Mouse (Mus musculus) liver, adult 2 months (tissue): ENCODE data around the gene Wdr27. TPM values are rescaled to one million over a fixed set of nuclear protein-coding genes. Genes with fewer than 3 reads are reported as not detected.
A peak's percentile ranks its signal among the peaks of the same experiment; 100 is the strongest.
"Not testable (repeated sequence)": the region's sequence is repeated elsewhere in the genome, so short reads cannot be mapped to it uniquely, and the experiment has no call there.

Source experiments
- DNase-seq: peaks from one replicate; pipeline ENCODE4 v3.0.0-alpha.2; 2011; ENCODE audit warnings: low read depth, low spot score; ENCODE audit errors: extremely low read depth
- H3K27ac ChIP-seq: fragments of 200-500 bp; replicated peaks from 2 replicates; pipeline ENCODE4 v1.5.1; 2012; ENCODE audit warnings: low read depth, mild to moderate bottlenecking, control low read depth, inconsistent platforms, low read length; ENCODE audit not compliant: insufficient read depth
- H3K27me3 ChIP-seq: fragments of 200-500 bp; 2 replicates; pipeline ENCODE4 v1.6.1; 2012; ENCODE audit warnings: mild to moderate bottlenecking, moderate library complexity, low read length, inconsistent platforms; ENCODE audit not compliant: control insufficient read depth, insufficient read depth
- H3K36me3 ChIP-seq: fragments of 200-500 bp; 2 replicates; pipeline ENCODE4 v1.6.1; 2012; ENCODE audit warnings: low read length, inconsistent platforms; ENCODE audit not compliant: control insufficient read depth, insufficient read depth
- H3K4me1 ChIP-seq: fragments of 200-500 bp; 2 replicates; pipeline ENCODE4 v1.6.1; 2011; ENCODE audit warnings: low read length; ENCODE audit not compliant: control insufficient read depth, insufficient read depth
- H3K4me3 ChIP-seq: fragments of 200-500 bp; 2 replicates; pipeline ENCODE4 v1.5.1; 2011; ENCODE audit warnings: low read depth, mild to moderate bottlenecking, control low read depth, low read length, moderate library complexity; ENCODE audit not compliant: insufficient read depth
- H3K79me2 ChIP-seq: fragments of 200-500 bp; 2 replicates; pipeline ENCODE4 v1.6.1; 2012; ENCODE audit warnings: inconsistent platforms, mild to moderate bottlenecking, low read length, moderate library complexity; ENCODE audit not compliant: control insufficient read depth, insufficient read depth
- H3K9ac ChIP-seq: fragments of 200-500 bp; 2 replicates; pipeline ENCODE4 v1.6.1; 2012; ENCODE audit warnings: low read depth, mild to moderate bottlenecking, control low read depth, inconsistent platforms, low read length
- CTCF ChIP-seq: fragments of 200-500 bp; IDR thresholded peaks from 2 replicates; pipeline ENCODE4 v1.5.1; 2011; ENCODE audit warnings: low read depth, low read length, control low read depth
- POLR2A ChIP-seq: fragments of 200-500 bp; IDR thresholded peaks from 2 replicates; pipeline ENCODE4 v1.6.1; 2011; ENCODE audit warnings: low read length, control low read depth; ENCODE audit not compliant: insufficient read depth; ENCODE audit errors: extremely low read depth
- WGBS: fragments of 180-500 bp; shearing (Covaris S2); methylation state at CpG from one replicate; pipeline ENCODE4 v1.1.7; 2018; 5-methylcytosine and 5-hydroxymethylcytosine counted together
- polyA plus RNA-seq: library from polyadenylated mRNA; depleted of rRNA; stranded (reverse); fragments of >200 nt; gene quantifications from 2 replicates; pipeline ENCODE4 v1.2.3, GENCODE M21; 2012
- total RNA-seq: library from RNA; depleted of rRNA; stranded (reverse); fragments of >200 nt; gene quantifications from 2 replicates; pipeline ENCODE4 v1.2.3, GENCODE M21; 2014

Wdr27 gene
- total and polyA plus RNA-seq, 2 experiments = 0.74 to 1.4 TPM

- H3K9ac ChIP-seq = no peak overlapping the region
- H3K27ac ChIP-seq = no peak overlapping the region
- no peak overlapping the region for H3K4me3 ChIP-seq
- H3K4me1 ChIP-seq = peaks cover 4% of the 10 kb centered on the region; the same call in 1 of the 2 replicates
- TF ChIP-seq CTCF (no peak), POLR2A (no peak)
- no peak for DNase-seq
- WGBS = 61% methylated on average over 7 of the region's 7 CpGs
- no peaks in the 10 kb centered on the region for H3K79me2 ChIP-seq
- H3K36me3 ChIP-seq = peaks cover 32% of the 10 kb centered on the region
- H3K27me3 ChIP-seq = no peaks in the 10 kb centered on the region
Observed at GRCm38 (mm10) chr17:14949161-14949827, 6.3 kb upstream of the Wdr27 start.

- DNase-seq = peak; percentile 78
- TF ChIP-seq CTCF = no peak
- no peak for TF ChIP-seq POLR2A
- Histone ChIP-seq H3K36me3 (peaks cover 11% of the 10 kb centered on the region), H3K9ac (no peak overlapping the region), H3K4me3 (no peak overlapping the region), H3K79me2 (no peaks in the 10 kb centered on the region), H3K27ac (no peak overlapping the region), H3K4me1 (peaks cover 9% of the 10 kb centered on the region), H3K27me3 (no peaks in the 10 kb centered on the region)
- WGBS = 94% methylated on average over 1 of the region's 1 CpGs
Observed at GRCm38 (mm10) chr17:14944551-14944950, 1.6 kb upstream of the Wdr27 start.

- Histone ChIP-seq H3K4me1 (peaks cover 9% of the 10 kb centered on the region), H3K36me3 (peaks cover 6% of the 10 kb centered on the region; the same call in 1 of the 2 replicates), H3K9ac (peak overlapping the region; percentile 73), H3K4me3 (peak overlapping the region; percentile 70), H3K27ac (peak overlapping the region; percentile 61; the same call in 1 of the 2 replicates), H3K79me2 (no peaks in the 10 kb centered on the region), H3K27me3 (no peaks in the 10 kb centered on the region)
- TF ChIP-seq POLR2A = no peak
- TF ChIP-seq CTCF = no peak
- no peak for DNase-seq
- 5% methylated on average over 16 of the region's 16 CpGs for WGBS
Observed at GRCm38 (mm10) chr17:14943729-14944059, 736 bp upstream of the Wdr27 start.

- not testable (repeated sequence) for DNase-seq, H3K4me1 ChIP-seq, H3K27ac ChIP-seq, H3K4me3 ChIP-seq, H3K79me2 ChIP-seq, H3K36me3 ChIP-seq, H3K9ac ChIP-seq, H3K27me3 ChIP-seq
- WGBS = 77% methylated on average over 6 of the region's 6 CpGs
Observed at GRCm38 (mm10) chr17:14942181-14942580, 777 bp downstream of the Wdr27 start.

GRCm38 (mm10) chr17:14935841-14936605 lies 6.9 kb downstream of the Wdr27 start:
- Histone ChIP-seq H3K36me3 (no peaks in the 10 kb centered on the region), H3K79me2 (no peaks in the 10 kb centered on the region), H3K4me3 (no peak overlapping the region), H3K27ac (no peak overlapping the region), H3K27me3 (no peaks in the 10 kb centered on the region), H3K9ac (no peak overlapping the region), H3K4me1 (no peaks in the 10 kb centered on the region)
- 79% methylated on average over 5 of the region's 5 CpGs for WGBS
- no peak for DNase-seq
- TF ChIP-seq POLR2A (no peak), CTCF (no peak)

- not testable (repeated sequence) for H3K27me3 ChIP-seq, DNase-seq, H3K9ac ChIP-seq, H3K27ac ChIP-seq, H3K79me2 ChIP-seq, H3K4me1 ChIP-seq, H3K4me3 ChIP-seq, H3K36me3 ChIP-seq
- WGBS = 82% methylated on average over 14 of the region's 14 CpGs
Observed at GRCm38 (mm10) chr17:14935280-14935679, 7.7 kb downstream of the Wdr27 start.
